Mouse (Mus musculus) central nervous system, embryonic 11.5 days (tissue): ENCODE results near the gene Serpina9. TPM values are rescaled to one million over a fixed set of nuclear protein-coding genes. Genes with fewer than 3 reads are reported as not detected.

Experiments
- polyA plus RNA-seq: library from polyadenylated mRNA; depleted of rRNA; stranded (reverse); fragments of >200 nt; gene quantifications from 2 replicates; pipeline ENCODE4 v1.2.3, GENCODE M21; 2012; rRNA removed

The Serpina9 gene
- 0.01 TPM in 1 of 2 replicates, not detected in the other for polyA plus RNA-seq

DNA sequence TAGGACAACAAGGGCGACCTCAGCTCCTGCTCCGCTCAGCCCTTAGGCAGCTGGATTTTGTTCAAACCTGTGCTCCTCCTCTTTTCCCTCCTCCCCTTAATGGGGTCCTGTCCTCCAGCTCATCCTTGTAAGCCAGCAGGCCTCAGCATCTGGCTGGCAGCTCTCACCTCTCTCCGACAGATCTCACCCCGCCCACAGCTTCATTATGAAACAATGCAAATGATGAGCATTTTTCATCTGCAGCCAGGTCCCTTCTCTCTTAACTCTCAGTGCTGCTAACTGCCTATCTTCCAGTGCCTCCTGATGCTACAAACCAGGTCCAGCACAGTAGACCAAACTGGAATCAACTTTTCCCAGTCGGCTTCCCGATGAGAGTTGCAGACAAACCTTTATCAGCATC, at the start of gene Serpina9:
TSS of gene Serpina9 (minus strand) at position 136 of the 400 bp plus-strand sequence.

GRCm38 (mm10) chr12:104044343-104044742, 30.8 kb upstream of the Serpina9 start, which contains the start of gene Serpina12:
Gene Serpina12 (minus strand): TSS chr12:104044443.

DNA sequence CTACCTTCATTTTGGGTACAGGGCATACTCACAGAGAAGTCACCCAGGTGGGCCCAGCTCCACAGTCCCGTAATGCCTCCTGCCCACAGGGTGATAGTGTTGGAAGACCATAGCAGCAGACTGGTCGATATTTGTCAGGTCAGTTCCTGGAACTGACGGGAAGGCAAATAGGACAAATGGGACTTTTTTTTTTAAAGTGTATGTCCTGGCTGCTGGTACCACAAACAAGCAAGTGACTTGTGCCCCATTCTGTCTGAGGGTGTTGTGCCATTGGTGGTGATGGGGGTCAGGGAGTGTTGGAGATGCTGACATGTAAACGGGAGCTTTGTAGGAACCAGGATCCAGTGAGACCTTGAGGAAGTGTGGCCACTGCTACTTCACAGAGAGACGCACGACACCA, 23.7 kb downstream of the Serpina9 start, which contains the start of gene Serpina11:
TSS of gene Serpina11 (minus strand) at position 101 of the 400 bp plus-strand sequence.

DNA sequence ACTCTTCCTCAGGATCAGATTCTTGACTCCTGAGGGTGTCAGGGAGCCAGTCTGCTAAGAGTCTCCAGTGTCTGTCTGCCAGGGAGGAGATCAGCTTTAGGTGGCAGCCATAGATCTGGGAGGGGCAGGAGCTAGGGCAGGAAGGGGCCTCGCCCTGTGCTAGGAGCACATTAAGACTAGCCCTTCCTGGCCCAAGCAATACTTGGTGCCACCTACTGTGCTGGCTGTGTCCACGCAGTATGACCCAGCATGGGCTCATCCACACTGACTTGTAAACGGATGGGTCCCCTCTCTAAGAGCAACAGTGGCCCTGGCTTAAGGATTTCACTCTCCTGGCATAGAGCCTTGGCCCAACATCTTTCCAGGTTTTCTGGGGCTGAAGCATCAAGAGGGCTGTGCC, 54.8 kb downstream of the Serpina9 start, which contains the start of gene Serpina1e:
TSS of gene Serpina1e (minus strand) at position 178 of the 400 bp plus-strand sequence.

Other genes with a start within 250 kb of the Serpina9 start
- 1.9 and 3.2 TPM in 2 replicates for gene Serpina1d, start 240.2 kb downstream of the Serpina9 start, polyA plus RNA-seq
- 18.4 and 34.2 TPM in 2 replicates for gene Serpina1b, start 183.4 kb downstream of the Serpina9 start, polyA plus RNA-seq
- gene Serpina1a, start 150.2 kb downstream of the Serpina9 start, polyA plus RNA-seq, result 9.9 and 15.6 TPM in 2 replicates
- 0.89 and 1.6 TPM in 2 replicates for gene Serpina1c, start 108.9 kb downstream of the Serpina9 start, polyA plus RNA-seq
- 2.1 and 2.8 TPM in 2 replicates for gene Serpina1e, start 54.8 kb downstream of the Serpina9 start, polyA plus RNA-seq
- 0.08 and 0.10 TPM in 2 replicates for gene Serpina11, start 23.8 kb downstream of the Serpina9 start, polyA plus RNA-seq
- gene Serpina12, start 30.7 kb upstream of the Serpina9 start, polyA plus RNA-seq, result not detected in 2 replicates
- not detected in 2 replicates for gene Serpina5, start 87.4 kb upstream of the Serpina9 start, polyA plus RNA-seq
- gene Serpina3a, start 99.0 kb upstream of the Serpina9 start, polyA plus RNA-seq, result not detected in 2 replicates
- gene Serpina3b, start 114.2 kb upstream of the Serpina9 start, polyA plus RNA-seq, result not detected in 2 replicates
- gene Serpina3c, start 140.1 kb upstream of the Serpina9 start, polyA plus RNA-seq, result not detected in 2 replicates
- gene Serpina3f, start 200.8 kb upstream of the Serpina9 start, polyA plus RNA-seq, result 0.15 and 0.25 TPM in 2 replicates
- gene Serpina3g, start 222.5 kb upstream of the Serpina9 start, polyA plus RNA-seq, result 0.25 and 0.68 TPM in 2 replicates
- 0.05 and 0.07 TPM in 2 replicates for gene Serpina3i, start 249.4 kb upstream of the Serpina9 start, polyA plus RNA-seq